Mouse (Mus musculus): ENCODE results near the gene Tex22.

DNA sequence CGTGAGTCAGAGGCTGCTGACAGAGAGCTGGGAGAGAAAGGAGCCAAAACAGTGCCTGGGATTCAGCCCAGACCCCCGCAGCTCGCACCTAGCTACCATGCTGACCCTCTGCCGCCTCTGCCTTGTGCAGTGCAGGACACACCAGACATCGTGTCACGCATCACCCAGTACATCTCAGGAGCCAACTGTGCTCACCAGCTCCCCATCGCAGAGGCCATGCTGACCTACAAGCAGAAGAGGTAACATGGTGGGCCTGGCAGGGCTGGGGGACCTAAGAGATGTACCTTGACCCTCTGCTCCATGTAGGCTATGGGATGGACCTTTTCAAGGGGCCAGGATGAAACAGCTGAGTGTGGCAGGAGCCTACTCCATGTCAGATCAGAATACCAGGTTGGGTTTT, 10.6 kb upstream of the Tex22 start:
- TF ChIP-seq GATA1 (IDR thresholded peaks at IDR 0.05; ENCODE audit: borderline replicate concordance, low read length) (no peak), FLI1 (IDR thresholded peaks at IDR 0.05; ENCODE audit: low read length) (no peak)
